35 mouse cellular contexts compared by ENCODE assay signal in genomic region chr9:108069007-108069406, GRCm38 (mm10). TPM values are rescaled to one million over a fixed set of nuclear protein-coding genes. Genes with fewer than 3 reads are reported as not detected.
"Had no signal": no experiment of that assay in that cellular context is flagged by ENCODE, and none has a peak within 500 bp of the region (broad histone marks: within the 10 kb centered on the region; RNA-seq: fewer than 3 reads in every experiment).

No protein-coding gene starts in this region.

- H3K9ac ChIP-seq: heart, embryonic 12.5 days; heart, embryonic 13.5 days; heart, embryonic 15.5 days; hindbrain, embryonic 12.5 days; hindbrain, embryonic 13.5 days; hindbrain, embryonic 14.5 days; hindbrain, embryonic 15.5 days; intestine, embryonic 15.5 days; kidney, embryonic 15.5 days had no signal

- H3K27ac ChIP-seq: heart, embryonic 10.5 days; heart, embryonic 13.5 days; heart, embryonic 15.5 days; hindbrain, embryonic 10.5 days; hindbrain, embryonic 12.5 days; hindbrain, embryonic 13.5 days; hindbrain, embryonic 14.5 days; hindbrain, embryonic 15.5 days; hindbrain, postnatal 0 days; intestine, embryonic 15.5 days; kidney, embryonic 15.5 days; kidney, postnatal 0 days; layer of hippocampus, adult 2 months had no signal

- H3K36me3 ChIP-seq: intestine, embryonic 15.5 days had no signal

- H3K4me3 ChIP-seq: heart, embryonic 10.5 days; heart, embryonic 12.5 days; heart, embryonic 13.5 days; heart, embryonic 15.5 days; hindbrain, embryonic 10.5 days; hindbrain, embryonic 12.5 days; hindbrain, embryonic 13.5 days; hindbrain, embryonic 15.5 days; intestine, embryonic 15.5 days; kidney, embryonic 15.5 days; layer of hippocampus, adult 2 months had no signal

- H3K4me2 ChIP-seq: heart, embryonic 11.5 days; heart, embryonic 12.5 days; heart, embryonic 13.5 days; heart, embryonic 15.5 days; hindbrain, embryonic 12.5 days; hindbrain, embryonic 13.5 days; hindbrain, embryonic 14.5 days; hindbrain, embryonic 15.5 days; intestine, embryonic 15.5 days; kidney, embryonic 15.5 days had no signal

- DNase-seq: heart, postnatal 10 days; heart, postnatal 14 days; heart, postnatal 36 days; heart, postnatal 4 days; kidney, adult 11 months; kidney, adult 18-20 months; kidney, adult 2 months; kidney, adult 8-10 months; kidney, adult 9 months; kidney, postnatal 10 days; kidney, postnatal 14 days; kidney, postnatal 36 days; kidney, postnatal 4 days; layer of hippocampus, adult 9-11 months; layer of hippocampus, postnatal 36 days had no signal

- ATAC-seq: hindbrain, embryonic 16.5 days; hindbrain, postnatal 0 days; inflammation-experienced regulatory T-cells, adult 6 months had no signal

- H3K4me1 ChIP-seq: hindbrain, embryonic 12.5 days; hindbrain, embryonic 13.5 days; hindbrain, embryonic 15.5 days; kidney, embryonic 15.5 days had no signal

- H3K9me3 ChIP-seq: heart, embryonic 10.5 days; heart, embryonic 12.5 days; heart, embryonic 13.5 days; heart, embryonic 15.5 days; hindbrain, embryonic 10.5 days; hindbrain, embryonic 12.5 days; hindbrain, embryonic 13.5 days; hindbrain, embryonic 15.5 days; intestine, embryonic 15.5 days; kidney, embryonic 15.5 days had no signal

- H3K27me3 ChIP-seq: heart, embryonic 12.5 days; heart, embryonic 13.5 days; heart, embryonic 15.5 days; hindbrain, embryonic 12.5 days; hindbrain, embryonic 13.5 days; hindbrain, embryonic 15.5 days; intestine, embryonic 15.5 days; kidney, embryonic 15.5 days had no signal

RNA-seq across cellular contexts. Expression of gene Mst1, which starts 11.2 kb away (rescaled TPM):
- polyA plus RNA-seq: heart, embryonic 14.5 days; heart, embryonic 15.5 days; heart, postnatal 0 days; hindbrain, embryonic 13.5 days; hindbrain, embryonic 14.5 days; hindbrain, embryonic 16.5 days; hindbrain, postnatal 0 days; kidney, embryonic 14.5 days had no signal
